Mouse (Mus musculus): Measurements from ENCODE around the gene Sorcs3.

The Sorcs3 gene

DNA sequence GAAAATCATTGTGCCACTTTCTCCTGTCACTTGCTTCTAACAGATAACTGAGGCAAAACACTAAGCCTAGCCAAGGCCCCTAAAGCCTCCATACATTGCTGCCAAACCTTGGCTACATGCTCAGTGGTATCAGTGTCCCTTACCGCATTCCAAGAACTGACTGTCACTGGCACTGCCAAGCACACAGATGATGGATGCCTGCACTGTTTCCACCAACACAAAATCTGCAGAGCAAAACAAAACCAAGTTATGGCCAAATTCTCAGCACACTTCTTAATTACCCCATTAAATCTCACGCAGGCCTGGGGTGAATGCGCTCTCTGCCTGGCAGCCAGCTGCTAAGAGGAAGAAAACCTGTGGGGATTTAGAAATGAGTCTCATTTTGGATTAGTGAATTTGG lies 628.5 kb downstream of the Sorcs3 start:
- no peak for DNase-seq (ENCODE audit: low read depth, low spot score)

GRCm38 (mm10) chr19:48839418-48839817 lies 633.6 kb downstream of the Sorcs3 start:
- no peak for DNase-seq (ENCODE audit: low read depth, low spot score)

GRCm38 (mm10) chr19:48847700-48848099 lies 641.9 kb downstream of the Sorcs3 start:
- no peak for DNase-seq (ENCODE audit: low read depth, low spot score)

DNA sequence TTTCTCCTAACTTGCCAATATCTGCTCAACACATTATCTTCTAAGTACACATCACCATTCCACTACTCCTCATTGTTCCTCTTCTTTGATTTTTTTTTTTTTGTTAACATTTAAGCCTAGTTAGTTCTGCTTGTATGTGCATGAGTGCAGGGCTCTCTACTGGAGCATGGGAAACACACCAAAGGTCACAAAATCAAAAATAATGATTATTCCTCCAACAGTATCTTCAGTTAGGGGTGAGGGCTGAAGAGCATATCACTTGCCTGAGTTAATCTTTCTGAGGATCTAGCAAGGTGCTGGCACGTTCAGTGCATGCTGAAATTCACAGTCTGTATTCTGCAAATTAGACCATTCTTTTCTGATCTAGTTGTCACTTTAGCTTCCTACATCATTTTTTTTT lies 644.6 kb downstream of the Sorcs3 start:
- no peak for DNase-seq (ENCODE audit: low read depth, low spot score)

All from embryo, embryonic 11.5 days (tissue).